Mouse (Mus musculus): ENCODE data around the gene Samhd1.
"Not testable (repeated sequence)": the region's sequence is repeated elsewhere in the genome, so short reads cannot be mapped to it uniquely, and the experiment has no call there.

The Samhd1 gene

GRCm38 (mm10) chr2:157135014-157135413, at the start of gene Samhd1:
Gene Samhd1, minus strand, starts transcription at chr2:157135265.
- DNase-seq (ENCODE audit: low spot score), result peak; percentile 96

- DNase-seq (ENCODE audit: low spot score), result no peak
Measured at GRCm38 (mm10) chr2:157178167-157178566, 43.1 kb upstream of the Samhd1 start.

GRCm38 (mm10) chr2:157176248-157176647, 41.2 kb upstream of the Samhd1 start:
- no peak for DNase-seq (ENCODE audit: low spot score)

GRCm38 (mm10) chr2:157174416-157174815, 39.4 kb upstream of the Samhd1 start:
- DNase-seq (ENCODE audit: low spot score), result no peak

GRCm38 (mm10) chr2:157173555-157173954, 38.5 kb upstream of the Samhd1 start:
- DNase-seq (ENCODE audit: low spot score), result no peak

GRCm38 (mm10) chr2:157172984-157173383, 37.9 kb upstream of the Samhd1 start:
- DNase-seq (ENCODE audit: low spot score), result no peak

GRCm38 (mm10) chr2:157170626-157171025, 35.6 kb upstream of the Samhd1 start:
- DNase-seq (ENCODE audit: low spot score), result no peak

- DNase-seq (ENCODE audit: low spot score), result no peak
Measured at GRCm38 (mm10) chr2:157170166-157170565, 35.1 kb upstream of the Samhd1 start.

GRCm38 (mm10) chr2:157166371-157167080, 31.5 kb upstream of the Samhd1 start:
- DNase-seq (ENCODE audit: low spot score), result no peak

- not testable (repeated sequence) for DNase-seq (ENCODE audit: low spot score)
Measured at GRCm38 (mm10) chr2:157165312-157166224, 30.5 kb upstream of the Samhd1 start.

- no peak for DNase-seq (ENCODE audit: low spot score)
Measured at GRCm38 (mm10) chr2:157164101-157164500, 29.0 kb upstream of the Samhd1 start.

- no peak for DNase-seq (ENCODE audit: low spot score)
Measured at GRCm38 (mm10) chr2:157156079-157156478, 21.0 kb upstream of the Samhd1 start.

- DNase-seq (ENCODE audit: low spot score), result no peak
Measured at GRCm38 (mm10) chr2:157153235-157153634, 18.2 kb upstream of the Samhd1 start.

GRCm38 (mm10) chr2:157148417-157148816, 13.4 kb upstream of the Samhd1 start:
- no peak for DNase-seq (ENCODE audit: low spot score)

- DNase-seq (ENCODE audit: low spot score), result no peak
Measured at GRCm38 (mm10) chr2:157147397-157148020, 12.4 kb upstream of the Samhd1 start.

GRCm38 (mm10) chr2:157145173-157145572, 10.1 kb upstream of the Samhd1 start:
- DNase-seq (ENCODE audit: low spot score), result no peak

- no peak for DNase-seq (ENCODE audit: low spot score)
Measured at GRCm38 (mm10) chr2:157144132-157144531, 9.1 kb upstream of the Samhd1 start.

- DNase-seq (ENCODE audit: low spot score), result no peak
Measured at GRCm38 (mm10) chr2:157141962-157142361, 6.9 kb upstream of the Samhd1 start.

- no peak for DNase-seq (ENCODE audit: low spot score)
Measured at GRCm38 (mm10) chr2:157139251-157139802, 4.3 kb upstream of the Samhd1 start.

GRCm38 (mm10) chr2:157138808-157139207, 3.7 kb upstream of the Samhd1 start:
- no peak for DNase-seq (ENCODE audit: low spot score)

GRCm38 (mm10) chr2:157137959-157138731, 3.1 kb upstream of the Samhd1 start:
- DNase-seq (ENCODE audit: low spot score), result no peak

GRCm38 (mm10) chr2:157136646-157137045, 1.6 kb upstream of the Samhd1 start:
- DNase-seq (ENCODE audit: low spot score), result no peak
